Mouse (Mus musculus): Measurements from ENCODE around the gene Txlng. TPM values are rescaled to one million over a fixed set of nuclear protein-coding genes. Genes with fewer than 3 reads are reported as not detected.
"Not testable (repeated sequence)": the region's sequence is repeated elsewhere in the genome, so short reads cannot be mapped to it uniquely, and the experiment has no call there.

Txlng gene
- 1 to 10 TPM; 8.1 to 8.9 TPM for total RNA-seq (2021)
- long read RNA-seq, experiment 1, partial matches to known transcripts: 0 of 6 reads
- long read RNA-seq, experiment 1, other reads (novel, unspliced or antisense): 4 of 6 reads
- long read RNA-seq, experiment 2, partial matches to known transcripts: 2 of 4 reads
- long read RNA-seq, experiment 2, other reads (novel, unspliced or antisense): 0 of 4 reads

GRCm38 (mm10) chrX:162829203-162829708 is at the start of gene Txlng:
TSS of gene Txlng (minus strand) at chrX:162829454.
- intact Hi-C loops (cut with DNase I): loop anchor here (5.0 kb wide), 1 partner anchor 67 kb away; the partner anchor contains the start of gene Rbbp7
- TF ChIP-seq CTCF (IDR thresholded peaks at IDR 0.05): no peak
- Histone ChIP-seq H3K4me3 (peak within 1 kb of the TSS; percentile 84), H3K27ac (peak within 1 kb of the TSS; percentile 89)
- peak; percentile 97 for DNase-seq

DNA sequence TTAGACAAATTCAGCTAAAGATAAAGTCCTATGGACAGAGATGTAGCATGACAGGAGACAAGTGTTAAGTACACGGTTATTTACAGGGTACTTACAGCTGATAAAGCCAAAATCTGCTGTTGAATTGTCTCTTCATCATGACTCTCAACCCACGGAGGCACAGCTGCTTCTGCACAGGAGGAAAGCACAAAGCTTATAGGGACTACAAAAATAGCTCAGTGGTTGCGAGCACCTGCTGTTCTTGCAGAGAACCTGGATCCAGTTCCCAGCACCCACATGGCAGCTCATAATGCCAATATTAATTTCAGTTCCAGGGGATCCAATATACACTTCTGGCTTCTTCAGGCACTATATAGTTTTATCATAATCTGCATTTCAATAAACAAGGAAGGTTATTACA is 49.0 kb upstream of the Txlng start:
- Histone ChIP-seq H3K27ac (no peak overlapping the region), H3K4me3 (no peak overlapping the region)
- intact Hi-C loops (cut with DNase I): loop anchor here (10.0 kb wide), 1 partner anchor 153 kb away; no protein-coding TSS in a partner anchor
- DNase-seq: no peak
- no peak for TF ChIP-seq CTCF (IDR thresholded peaks at IDR 0.05)

- no peak overlapping the region for H3K27ac ChIP-seq
- no peak for DNase-seq
- no peak for TF ChIP-seq CTCF (IDR thresholded peaks at IDR 0.05)
- intact Hi-C loops (cut with DNase I): loop anchor here (10.0 kb wide), 1 partner anchor 149 kb away; no protein-coding TSS in a partner anchor
- no peak overlapping the region for H3K4me3 ChIP-seq
Observed at GRCm38 (mm10) chrX:162873761-162874160, 44.5 kb upstream of the Txlng start.

GRCm38 (mm10) chrX:162871734-162872517 is 42.7 kb upstream of the Txlng start:
- peak; percentile 41 for DNase-seq
- Histone ChIP-seq H3K4me3 (no peak overlapping the region), H3K27ac (no peak overlapping the region)
- peak; percentile 81 for TF ChIP-seq CTCF (IDR thresholded peaks at IDR 0.05)
- intact Hi-C loops (cut with DNase I): loop anchor here (10.0 kb wide), 1 partner anchor 147 kb away; no protein-coding TSS in a partner anchor

DNA sequence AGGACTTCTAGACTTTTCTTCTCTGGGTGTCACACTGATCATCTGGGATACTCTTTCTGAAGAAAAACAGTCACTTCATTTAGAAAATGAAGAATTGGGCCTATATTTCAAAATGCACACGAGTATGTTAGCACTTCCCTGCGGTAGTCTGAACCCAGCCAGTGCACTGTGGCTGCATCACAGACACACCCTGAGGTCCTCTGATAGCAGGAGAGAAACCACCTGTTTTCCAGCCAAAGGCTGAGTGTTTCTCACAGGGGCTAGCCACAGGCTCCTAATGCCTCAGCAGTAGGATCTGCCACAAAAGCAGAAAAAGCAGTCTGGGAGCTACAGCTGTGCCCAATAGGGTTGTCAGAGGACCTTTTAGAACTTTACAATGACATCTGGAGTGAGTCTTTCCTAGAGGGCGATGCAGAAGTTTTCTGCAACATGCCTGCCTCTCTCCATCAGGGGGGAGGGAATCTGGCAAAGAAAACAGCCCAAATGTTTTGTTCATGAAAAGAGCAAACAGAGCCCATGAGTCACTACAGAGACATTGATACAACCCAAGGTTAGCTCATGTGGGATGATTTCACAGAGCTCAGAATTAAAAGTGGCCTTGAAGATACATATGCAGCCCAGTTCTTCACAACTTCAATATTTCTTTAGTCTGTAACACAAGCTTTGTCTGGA is 39.2 kb upstream of the Txlng start:
- no peak for DNase-seq
- Histone ChIP-seq H3K4me3 (no peak overlapping the region), H3K27ac (no peak overlapping the region)
- intact Hi-C loops (cut with DNase I): no loop called here
- TF ChIP-seq CTCF (IDR thresholded peaks at IDR 0.05): no peak

DNA sequence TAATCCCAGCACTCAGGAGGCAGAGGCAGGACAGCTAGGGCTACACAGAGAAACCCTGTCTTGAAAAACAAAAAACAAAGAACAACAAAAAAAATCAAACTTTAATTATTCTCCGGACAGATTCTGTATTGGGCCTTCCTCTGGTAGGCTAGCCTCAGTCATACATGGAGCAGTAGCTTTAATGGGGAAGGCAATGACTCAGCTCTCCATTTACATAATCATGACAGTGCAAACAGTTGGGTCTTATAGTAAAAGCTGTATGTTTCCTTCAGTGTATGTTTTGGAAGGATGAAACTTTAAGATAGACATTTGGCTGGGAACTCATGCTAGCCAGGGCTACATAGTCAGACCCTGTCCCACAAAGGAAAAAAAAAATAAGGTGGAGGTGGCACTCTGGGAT is 19.4 kb upstream of the Txlng start:
- no peak for TF ChIP-seq CTCF (IDR thresholded peaks at IDR 0.05)
- H3K27ac ChIP-seq: no peak overlapping the region
- H3K4me3 ChIP-seq: no peak overlapping the region
- intact Hi-C loops (cut with DNase I): no loop called here
- DNase-seq: no peak

- H3K27ac ChIP-seq: no peak overlapping the region
- no peak for TF ChIP-seq CTCF (IDR thresholded peaks at IDR 0.05)
- no peak overlapping the region for H3K4me3 ChIP-seq
- no peak for DNase-seq
- intact Hi-C loops (cut with DNase I): no loop called here
Observed at GRCm38 (mm10) chrX:162845531-162845930, 16.3 kb upstream of the Txlng start.

DNA sequence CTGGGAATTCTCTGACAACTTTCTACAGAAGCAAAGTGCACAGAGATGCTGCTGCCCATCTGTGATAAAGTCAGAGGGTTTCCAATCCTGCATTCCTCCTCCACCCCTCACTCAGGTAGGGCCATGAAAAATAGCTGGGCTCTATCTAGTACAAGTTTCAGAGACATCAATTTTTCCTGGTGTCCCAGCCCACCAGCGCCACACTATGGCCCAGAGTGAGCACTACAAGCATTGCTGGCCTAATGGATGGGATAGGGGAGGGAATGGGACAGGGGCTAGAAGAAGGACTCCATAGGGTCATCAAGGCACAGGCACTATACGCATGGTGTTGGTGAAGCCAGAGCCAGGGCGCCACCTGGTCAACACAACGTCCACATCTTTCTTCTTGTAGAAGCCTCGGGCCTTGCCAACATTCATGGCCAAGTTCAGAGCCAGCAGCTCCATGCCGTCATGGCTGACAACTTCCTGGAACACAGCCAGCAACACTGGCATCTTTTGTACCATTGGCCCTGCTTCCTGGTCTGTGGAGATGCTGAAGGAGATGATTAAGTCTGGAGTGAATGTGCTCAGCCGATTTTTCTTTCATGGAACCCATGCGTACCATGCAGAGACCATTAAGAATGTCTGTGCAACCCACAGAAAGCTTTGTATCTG is 15.3 kb upstream of the Txlng start:
- Histone ChIP-seq H3K4me3 (no peak overlapping the region), H3K27ac (no peak overlapping the region)
- TF ChIP-seq CTCF (IDR thresholded peaks at IDR 0.05): peak; percentile 24; the same call in 1 of the 2 replicates
- DNase-seq: no peak
- intact Hi-C loops (cut with DNase I): no loop called here

DNA sequence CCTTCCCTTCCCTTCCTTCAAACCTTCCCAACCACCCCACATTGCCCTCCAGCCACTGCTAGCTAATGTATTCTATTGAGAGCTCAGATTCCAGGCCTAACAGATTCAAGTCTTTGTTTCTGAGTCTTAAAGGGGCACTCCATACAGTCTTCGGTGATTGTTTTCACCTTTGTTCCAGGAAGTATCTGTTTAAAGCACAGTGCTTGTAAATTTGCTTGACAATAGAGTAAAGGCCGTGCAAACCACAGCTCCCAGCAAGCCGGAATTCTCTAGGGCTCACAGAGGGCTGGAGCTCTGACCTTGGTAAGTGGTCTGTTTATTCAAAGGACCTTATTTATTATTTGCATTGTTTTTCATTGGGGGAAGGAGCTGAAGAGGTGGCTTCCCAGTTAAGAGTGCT is 2.8 kb upstream of the Txlng start:
- intact Hi-C loops (cut with DNase I): no loop called here
- Histone ChIP-seq H3K27ac (no peak overlapping the region), H3K4me3 (no peak overlapping the region)
- TF ChIP-seq CTCF (IDR thresholded peaks at IDR 0.05): no peak
- no peak for DNase-seq

- no peak for TF ChIP-seq CTCF (IDR thresholded peaks at IDR 0.05)
- Histone ChIP-seq H3K27ac (no peak overlapping the region), H3K4me3 (no peak overlapping the region)
- DNase-seq: no peak
- intact Hi-C loops (cut with DNase I): no loop called here
Observed at GRCm38 (mm10) chrX:162831542-162831941, 2.3 kb upstream of the Txlng start.

DNA sequence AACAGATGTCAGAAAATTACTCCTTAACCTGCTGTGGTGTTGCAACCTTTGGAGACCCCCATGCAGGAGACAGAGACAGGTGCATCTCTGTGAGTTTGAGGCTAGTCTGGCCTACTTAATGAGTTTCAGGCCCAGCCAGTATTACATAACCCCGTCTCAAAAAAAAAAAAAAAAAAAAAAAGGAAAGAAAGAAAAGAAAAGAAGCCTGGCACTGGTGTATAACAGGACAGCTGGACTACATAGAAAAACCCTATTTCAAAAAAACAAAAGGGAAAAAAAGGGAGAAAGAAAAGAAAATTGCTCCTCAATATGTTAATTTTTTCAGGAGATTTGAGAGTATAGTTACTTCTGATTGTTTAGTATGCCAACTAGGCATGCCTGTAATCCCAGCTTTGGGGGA is 1.8 kb upstream of the Txlng start:
- no peak for DNase-seq
- intact Hi-C loops (cut with DNase I): no loop called here
- no peak for TF ChIP-seq CTCF (IDR thresholded peaks at IDR 0.05)

DNA sequence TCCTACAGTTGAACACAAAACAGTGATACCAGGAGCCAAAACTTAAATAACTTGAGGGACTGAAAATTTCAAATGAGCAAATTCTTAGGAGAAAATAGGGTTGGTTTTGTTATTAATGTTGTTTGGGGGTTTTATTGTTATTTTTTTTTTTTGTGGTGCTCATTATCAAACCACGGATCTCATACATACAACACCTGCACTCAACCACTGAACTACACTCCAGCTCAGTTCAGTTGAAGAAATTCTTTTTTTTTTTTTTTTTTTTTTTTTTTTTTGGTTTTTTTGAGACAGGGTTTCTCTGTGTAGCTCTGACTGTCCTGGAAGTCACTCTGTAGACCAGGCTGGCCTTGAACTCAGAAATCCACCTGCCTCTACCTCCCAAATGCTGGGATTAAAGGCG is 1.1 kb upstream of the Txlng start:
- H3K4me3 ChIP-seq; DNase-seq; intact Hi-C loops (cut with DNase I); H3K27ac ChIP-seq: not testable (repeated sequence)

More for the DNA sequence above, 1.8 kb upstream of the Txlng start:
- H3K27ac ChIP-seq: no peak overlapping the region
- H3K4me3 ChIP-seq: no peak overlapping the region

Data from gastrocnemius, adult 2 months (tissue).